Mouse (Mus musculus): ENCODE measurements at regions not wholly inside any gene's neighbourhood (a gene's known extent, or its start where the extent isn't known, plus 50 kb on each side); places are given as distances from the start of the nearest gene placed in this dataset.

GRCm38 (mm10) chr12:107124263-107124885 is 364.1 kb upstream of the 3110018I06Rik start:
- H3K9me3 ChIP-seq (ENCODE audit: control insufficient read depth, low read length): peaks cover 22% of the 10 kb centered on the region
- TF ChIP-seq GATA1 (IDR thresholded peaks at IDR 0.05; ENCODE audit: low read length): no peak
- no peak for TF ChIP-seq TAL1 (IDR thresholded peaks at IDR 0.05; ENCODE audit: low read length)
- H3K36me3 ChIP-seq (ENCODE audit: control insufficient read depth): no peaks in the 10 kb centered on the region
- H3K27me3 ChIP-seq (ENCODE audit: control insufficient read depth): no peaks in the 10 kb centered on the region
- H3K4me1 ChIP-seq (ENCODE audit: control insufficient read depth): no peaks in the 10 kb centered on the region
- no peak overlapping the region for H3K4me3 ChIP-seq (replicated peaks)

GRCm38 (mm10) chr12:107125201-107125600 is 363.2 kb upstream of the 3110018I06Rik start:
- Histone ChIP-seq H3K27me3 (ENCODE audit: control insufficient read depth) (no peaks in the 10 kb centered on the region), H3K4me1 (ENCODE audit: control insufficient read depth) (no peaks in the 10 kb centered on the region), H3K36me3 (ENCODE audit: control insufficient read depth) (no peaks in the 10 kb centered on the region), H3K9me3 (ENCODE audit: control insufficient read depth, low read length) (peaks cover 22% of the 10 kb centered on the region), H3K4me3 (replicated peaks) (no peak overlapping the region)
- no peak for TF ChIP-seq GATA1 (IDR thresholded peaks at IDR 0.05; ENCODE audit: low read length)
- TF ChIP-seq TAL1 (IDR thresholded peaks at IDR 0.05; ENCODE audit: low read length): no peak

GRCm38 (mm10) chr12:107126056-107126455 is 362.4 kb upstream of the 3110018I06Rik start:
- TF ChIP-seq TAL1 (IDR thresholded peaks at IDR 0.05; ENCODE audit: low read length) (no peak), GATA1 (IDR thresholded peaks at IDR 0.05; ENCODE audit: low read length) (no peak)
- Histone ChIP-seq H3K9me3 (ENCODE audit: control insufficient read depth, low read length) (peaks cover 22% of the 10 kb centered on the region), H3K27me3 (ENCODE audit: control insufficient read depth) (no peaks in the 10 kb centered on the region), H3K4me3 (replicated peaks) (no peak overlapping the region), H3K4me1 (ENCODE audit: control insufficient read depth) (no peaks in the 10 kb centered on the region), H3K36me3 (ENCODE audit: control insufficient read depth) (no peaks in the 10 kb centered on the region)

GRCm38 (mm10) chr12:107127591-107127990 is 360.8 kb upstream of the 3110018I06Rik start:
- TF ChIP-seq TAL1 (IDR thresholded peaks at IDR 0.05; ENCODE audit: low read length) (no peak), GATA1 (IDR thresholded peaks at IDR 0.05; ENCODE audit: low read length) (no peak)
- Histone ChIP-seq H3K9me3 (ENCODE audit: control insufficient read depth, low read length) (peaks cover 21% of the 10 kb centered on the region), H3K4me1 (ENCODE audit: control insufficient read depth) (no peaks in the 10 kb centered on the region)

GRCm38 (mm10) chr12:107129232-107129631 is 359.2 kb upstream of the 3110018I06Rik start:
- TF ChIP-seq GATA1 (IDR thresholded peaks at IDR 0.05; ENCODE audit: low read length): no peak
- TF ChIP-seq TAL1 (IDR thresholded peaks at IDR 0.05; ENCODE audit: low read length): no peak
- Histone ChIP-seq H3K4me1 (ENCODE audit: control insufficient read depth) (no peaks in the 10 kb centered on the region), H3K9me3 (ENCODE audit: control insufficient read depth, low read length) (peaks cover 15% of the 10 kb centered on the region), H3K27me3 (ENCODE audit: control insufficient read depth) (no peaks in the 10 kb centered on the region), H3K36me3 (ENCODE audit: control insufficient read depth) (no peaks in the 10 kb centered on the region), H3K4me3 (replicated peaks) (no peak overlapping the region)

More at GRCm38 (mm10) chr12:107127591-107127990, 360.8 kb upstream of the 3110018I06Rik start:
- Histone ChIP-seq H3K36me3 (ENCODE audit: control insufficient read depth) (no peaks in the 10 kb centered on the region), H3K27me3 (ENCODE audit: control insufficient read depth) (no peaks in the 10 kb centered on the region), H3K4me3 (replicated peaks) (no peak overlapping the region)

GRCm38 (mm10) chr12:107131351-107131750 is 357.1 kb upstream of the 3110018I06Rik start:
- Histone ChIP-seq H3K4me1 (ENCODE audit: control insufficient read depth) (no peaks in the 10 kb centered on the region), H3K4me3 (replicated peaks) (no peak overlapping the region), H3K36me3 (ENCODE audit: control insufficient read depth) (no peaks in the 10 kb centered on the region), H3K27me3 (ENCODE audit: control insufficient read depth) (no peaks in the 10 kb centered on the region), H3K9me3 (ENCODE audit: control insufficient read depth, low read length) (peaks cover 10% of the 10 kb centered on the region)
- TF ChIP-seq GATA1 (IDR thresholded peaks at IDR 0.05; ENCODE audit: low read length) (no peak), TAL1 (IDR thresholded peaks at IDR 0.05; ENCODE audit: low read length) (no peak)

GRCm38 (mm10) chr12:107131841-107132240 is 356.6 kb upstream of the 3110018I06Rik start:
- Histone ChIP-seq H3K36me3 (ENCODE audit: control insufficient read depth) (no peaks in the 10 kb centered on the region), H3K4me3 (replicated peaks) (no peak overlapping the region), H3K4me1 (ENCODE audit: control insufficient read depth) (no peaks in the 10 kb centered on the region), H3K9me3 (ENCODE audit: control insufficient read depth, low read length) (peaks cover 10% of the 10 kb centered on the region), H3K27me3 (ENCODE audit: control insufficient read depth) (no peaks in the 10 kb centered on the region)
- TF ChIP-seq GATA1 (IDR thresholded peaks at IDR 0.05; ENCODE audit: low read length) (no peak), TAL1 (IDR thresholded peaks at IDR 0.05; ENCODE audit: low read length) (no peak)

GRCm38 (mm10) chr12:107132501-107132900 is 355.9 kb upstream of the 3110018I06Rik start:
- H3K4me3 ChIP-seq (replicated peaks): no peak overlapping the region
- peaks cover 12% of the 10 kb centered on the region for H3K9me3 ChIP-seq (ENCODE audit: control insufficient read depth, low read length)

GRCm38 (mm10) chr12:107134353-107134752 is 354.1 kb upstream of the 3110018I06Rik start:
- H3K4me1 ChIP-seq (ENCODE audit: control insufficient read depth): no peaks in the 10 kb centered on the region
- no peak overlapping the region for H3K4me3 ChIP-seq (replicated peaks)
- no peak for TF ChIP-seq GATA1 (IDR thresholded peaks at IDR 0.05; ENCODE audit: low read length)
- TF ChIP-seq TAL1 (IDR thresholded peaks at IDR 0.05; ENCODE audit: low read length): no peak
- no peaks in the 10 kb centered on the region for H3K36me3 ChIP-seq (ENCODE audit: control insufficient read depth)
- H3K9me3 ChIP-seq (ENCODE audit: control insufficient read depth, low read length): peaks cover 8% of the 10 kb centered on the region
- no peaks in the 10 kb centered on the region for H3K27me3 ChIP-seq (ENCODE audit: control insufficient read depth)

More at GRCm38 (mm10) chr12:107132501-107132900, 355.9 kb upstream of the 3110018I06Rik start:
- Histone ChIP-seq H3K27me3 (ENCODE audit: control insufficient read depth) (no peaks in the 10 kb centered on the region), H3K4me1 (ENCODE audit: control insufficient read depth) (no peaks in the 10 kb centered on the region), H3K36me3 (ENCODE audit: control insufficient read depth) (no peaks in the 10 kb centered on the region)
- TF ChIP-seq TAL1 (IDR thresholded peaks at IDR 0.05; ENCODE audit: low read length) (no peak), GATA1 (IDR thresholded peaks at IDR 0.05; ENCODE audit: low read length) (no peak)
